Mouse (Mus musculus): ENCODE measurements around the gene Mb21d2. TPM values are rescaled to one million over a fixed set of nuclear protein-coding genes. Genes with fewer than 3 reads are reported as not detected.

Mb21d2 gene
- total and polyA plus RNA-seq, 3 experiments = not detected

DNA sequence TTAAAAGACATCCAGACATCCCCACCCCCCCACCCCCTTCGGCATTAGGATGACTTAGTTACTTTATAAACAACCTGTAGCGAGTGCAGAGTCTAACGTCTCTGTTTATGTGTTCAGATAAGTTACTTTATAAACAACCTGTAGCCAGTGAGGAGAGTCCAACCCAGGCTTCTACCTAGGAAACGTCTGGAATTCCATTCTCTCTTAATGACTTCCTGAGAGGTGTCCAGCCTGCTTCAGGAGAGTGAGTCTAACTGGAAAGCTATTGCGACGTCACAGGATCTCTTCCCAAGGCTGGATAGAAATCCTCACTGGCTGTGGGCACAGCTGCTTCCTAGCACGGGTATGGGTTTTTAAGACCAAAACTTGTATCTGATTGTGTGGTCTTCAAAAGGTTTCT, 67.4 kb downstream of the Mb21d2 start:
- no peaks in the 10 kb centered on the region for H3K9me3 ChIP-seq (replicated peaks; ENCODE audit: insufficient read depth, low read length)
- H3K79me2 ChIP-seq (ENCODE audit: control insufficient read depth, insufficient read depth, low read length, poor library complexity) = no peaks in the 10 kb centered on the region
- no peaks in the 10 kb centered on the region for H3K36me3 ChIP-seq (ENCODE audit: control insufficient read depth in 1 of 2, insufficient read depth in 2 of 2, low read length in 2 of 2)

DNA sequence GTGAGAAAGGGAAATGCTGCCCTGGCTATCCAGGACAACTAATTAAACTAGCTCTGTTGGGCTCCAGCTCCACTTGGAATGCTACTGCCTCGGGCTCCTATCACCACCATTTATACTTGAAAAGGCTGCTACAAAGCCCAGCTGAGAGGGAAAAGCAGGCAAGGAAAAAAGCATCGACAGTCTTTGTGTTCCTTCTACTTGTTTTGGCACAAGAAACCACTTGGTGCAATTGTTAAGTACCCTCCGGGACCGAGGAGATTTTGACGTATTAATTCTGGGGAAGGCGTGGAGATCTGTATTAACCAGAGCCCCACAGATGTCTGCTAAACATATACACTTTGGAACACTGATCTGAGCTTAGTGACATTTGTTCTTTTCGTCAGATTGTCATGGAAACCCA, 69.8 kb downstream of the Mb21d2 start:
- Histone ChIP-seq H3K27me3 (ENCODE audit: control insufficient read depth in 1 of 2, insufficient read depth in 2 of 2, low read length in 2 of 2) (no peaks in the 10 kb centered on the region), H3K4me1 (ENCODE audit: control insufficient read depth in 1 of 2, insufficient read depth in 2 of 2, low read length in 2 of 2) (no peaks in the 10 kb centered on the region), H3K4me3 (ENCODE audit: control insufficient read depth in 1 of 2, insufficient read depth in 1 of 2, low read depth in 2 of 2, low read length in 2 of 2) (no peak overlapping the region), H3K27ac (ENCODE audit: control insufficient read depth, low read depth, low read length) (no peak overlapping the region), H3K9me3 (replicated peaks; ENCODE audit: insufficient read depth, low read length) (no peaks in the 10 kb centered on the region), H3K9ac (ENCODE audit: control insufficient read depth, low read depth, low read length, poor library complexity, severe bottlenecking) (no peak overlapping the region), H3K79me2 (ENCODE audit: control insufficient read depth, insufficient read depth, low read length, poor library complexity) (no peaks in the 10 kb centered on the region), H3K36me3 (ENCODE audit: control insufficient read depth in 1 of 2, insufficient read depth in 2 of 2, low read length in 2 of 2) (no peaks in the 10 kb centered on the region)
- no peak for TF ChIP-seq TCF12 (IDR thresholded peaks at IDR 0.05; ENCODE audit: low read depth, low read length)
- no peak for TF ChIP-seq ZC3H11A (IDR thresholded peaks at IDR 0.05; ENCODE audit: low read depth, low read length)
- no peak for TF ChIP-seq MAFK (IDR thresholded peaks at IDR 0.05; ENCODE audit: borderline replicate concordance, low read depth, low read length)
- no peak for TF ChIP-seq MXI1 (IDR thresholded peaks at IDR 0.05; ENCODE audit: low read depth, low read length)
- TF ChIP-seq SIN3A (IDR thresholded peaks at IDR 0.05; ENCODE audit: low read length) = no peak
- no peak for TF ChIP-seq MAZ (IDR thresholded peaks at IDR 0.05; ENCODE audit: low read depth, low read length)
- no peak for TF ChIP-seq NRF1 (IDR thresholded peaks at IDR 0.05; ENCODE audit: insufficient read depth, low read depth, low read length, poor library complexity, severe bottlenecking)
- no peak for TF ChIP-seq GABPA (IDR thresholded peaks at IDR 0.05; ENCODE audit: low read depth, low read length)
- TF ChIP-seq ETS1 (IDR thresholded peaks at IDR 0.05; ENCODE audit: low read depth, low read length) = no peak
- no peak for TF ChIP-seq TBP (IDR thresholded peaks at IDR 0.05; ENCODE audit: low read depth, low read length)
- no peak for TF ChIP-seq E2F4 (IDR thresholded peaks at IDR 0.05; ENCODE audit: borderline replicate concordance, low read depth, low read length)
- TF ChIP-seq POLR2AphosphoS5 (IDR thresholded peaks at IDR 0.05; ENCODE audit: borderline replicate concordance, low read depth, low read length) = no peak
- no peak for TF ChIP-seq RAD21 (IDR thresholded peaks at IDR 0.05; ENCODE audit: low read depth, low read length)
- no peak for TF ChIP-seq ZNF384 (IDR thresholded peaks at IDR 0.05; ENCODE audit: low read depth, low read length)
- no peak for DNase-seq (ENCODE audit: low read depth, low spot score)

More for the DNA sequence above, 67.4 kb downstream of the Mb21d2 start:
- Histone ChIP-seq H3K4me1 (ENCODE audit: control insufficient read depth in 1 of 2, insufficient read depth in 2 of 2, low read length in 2 of 2) (no peaks in the 10 kb centered on the region), H3K27me3 (ENCODE audit: control insufficient read depth in 1 of 2, insufficient read depth in 2 of 2, low read length in 2 of 2) (no peaks in the 10 kb centered on the region), H3K9ac (ENCODE audit: control insufficient read depth, low read depth, low read length, poor library complexity, severe bottlenecking) (no peak overlapping the region), H3K4me3 (ENCODE audit: control insufficient read depth in 1 of 2, insufficient read depth in 1 of 2, low read depth in 2 of 2, low read length in 2 of 2) (no peak overlapping the region), H3K27ac (ENCODE audit: control insufficient read depth, low read depth, low read length) (no peak overlapping the region)
- no peak for DNase-seq (ENCODE audit: low read depth, low spot score)
- no peak for TF ChIP-seq POLR2A (IDR thresholded peaks at IDR 0.05; ENCODE audit: control insufficient read depth in 1 of 2, insufficient read depth in 1 of 2, low read depth in 1 of 2, low read length in 2 of 2, poor library complexity in 1 of 2)
- TF ChIP-seq UBTF (IDR thresholded peaks at IDR 0.05; ENCODE audit: borderline replicate concordance, insufficient read depth, low read depth, low read length) = no peak
- no peak for TF ChIP-seq MXI1 (IDR thresholded peaks at IDR 0.05; ENCODE audit: low read depth, low read length)
- TF ChIP-seq NELFE (IDR thresholded peaks at IDR 0.05; ENCODE audit: low read depth, low read length) = no peak
- no peak for TF ChIP-seq ZKSCAN1 (IDR thresholded peaks at IDR 0.05; ENCODE audit: low read depth, low read length)
- no peak for TF ChIP-seq USF1 (IDR thresholded peaks at IDR 0.05; ENCODE audit: low read depth, low read length)
- TF ChIP-seq ELF1 (IDR thresholded peaks at IDR 0.05; ENCODE audit: low read depth, low read length) = no peak
- TF ChIP-seq TCF12 (IDR thresholded peaks at IDR 0.05; ENCODE audit: low read depth, low read length) = no peak
- no peak for TF ChIP-seq MAZ (IDR thresholded peaks at IDR 0.05; ENCODE audit: low read depth, low read length)
- no peak for TF ChIP-seq ETS1 (IDR thresholded peaks at IDR 0.05; ENCODE audit: low read depth, low read length)
- TF ChIP-seq MYC (IDR thresholded peaks at IDR 0.05; ENCODE audit: low read depth, low read length) = no peak
- TF ChIP-seq MAFK (IDR thresholded peaks at IDR 0.05; ENCODE audit: borderline replicate concordance, low read depth, low read length) = no peak
- no peak for TF ChIP-seq KAT2A (conservative IDR thresholded peaks at IDR 0.05; ENCODE audit: low read depth, low read length)
- no peak for TF ChIP-seq TAL1 (IDR thresholded peaks at IDR 0.05; ENCODE audit: low read length)
- no peak for TF ChIP-seq ZMIZ1 (IDR thresholded peaks at IDR 0.05; ENCODE audit: low read depth, low read length)
- no peak for TF ChIP-seq EP300 (IDR thresholded peaks at IDR 0.05; ENCODE audit: low read depth in 1 of 2, low read length in 2 of 2)
- no peak for TF ChIP-seq E2F4 (IDR thresholded peaks at IDR 0.05; ENCODE audit: borderline replicate concordance, low read depth, low read length)
- no peak for TF ChIP-seq POLR2AphosphoS5 (IDR thresholded peaks at IDR 0.05; ENCODE audit: borderline replicate concordance, low read depth, low read length)
- TF ChIP-seq CHD2 (IDR thresholded peaks at IDR 0.05; ENCODE audit: low read length) = no peak
